Mouse (Mus musculus): Measurements from ENCODE around the gene Cwf19l1. TPM values are rescaled to one million over a fixed set of nuclear protein-coding genes. Genes with fewer than 3 reads are reported as not detected.

Cwf19l1 gene
- polyA plus RNA-seq, 1 experiment from 2014 or later: 38.3 TPM

Other genes starting within 250 kb of the Cwf19l1 start
- 28.7 and 29.3 TPM in 2 replicates for gene Dnmbp, start 195.7 kb downstream of the Cwf19l1 start, polyA plus RNA-seq (2016; fragmentation: Nextera tagmentation; extraction: Ambion mirVana)
- 0.15 TPM in 1 of 2 replicates, not detected in the other for gene Cpn1, start 149.3 kb downstream of the Cwf19l1 start, polyA plus RNA-seq (2016; fragmentation: Nextera tagmentation; extraction: Ambion mirVana)
- 0.14 and 0.31 TPM in 2 replicates for gene Cyp2c23, start 106.7 kb downstream of the Cwf19l1 start, polyA plus RNA-seq (2016; fragmentation: Nextera tagmentation; extraction: Ambion mirVana)
- gene Erlin1, start 66.1 kb downstream of the Cwf19l1 start, polyA plus RNA-seq (2016; fragmentation: Nextera tagmentation; extraction: Ambion mirVana): 29.5 and 31.7 TPM in 2 replicates
- gene Chuk, start 28.4 kb downstream of the Cwf19l1 start, polyA plus RNA-seq (2016; fragmentation: Nextera tagmentation; extraction: Ambion mirVana): 55.2 and 56.6 TPM in 2 replicates
- gene Bloc1s2, start 10.6 kb upstream of the Cwf19l1 start, polyA plus RNA-seq (2016; fragmentation: Nextera tagmentation; extraction: Ambion mirVana): 105 and 108 TPM in 2 replicates
- 0.08 TPM in 1 of 2 replicates, not detected in the other for gene Pkd2l1, start 56.6 kb upstream of the Cwf19l1 start, polyA plus RNA-seq (2016; fragmentation: Nextera tagmentation; extraction: Ambion mirVana)
- gene Scd3, start 67.4 kb upstream of the Cwf19l1 start, polyA plus RNA-seq (2016; fragmentation: Nextera tagmentation; extraction: Ambion mirVana): not detected in 2 replicates
- gene Scd2, start 157.8 kb upstream of the Cwf19l1 start, polyA plus RNA-seq (2016; fragmentation: Nextera tagmentation; extraction: Ambion mirVana): 304 and 317 TPM in 2 replicates
- gene Scd4, start 197.2 kb upstream of the Cwf19l1 start, polyA plus RNA-seq (2016; fragmentation: Nextera tagmentation; extraction: Ambion mirVana): 0.06 TPM in 1 of 2 replicates, not detected in the other